ENCODE assay signal across 1 mouse cellular context in the genomic region with DNA sequence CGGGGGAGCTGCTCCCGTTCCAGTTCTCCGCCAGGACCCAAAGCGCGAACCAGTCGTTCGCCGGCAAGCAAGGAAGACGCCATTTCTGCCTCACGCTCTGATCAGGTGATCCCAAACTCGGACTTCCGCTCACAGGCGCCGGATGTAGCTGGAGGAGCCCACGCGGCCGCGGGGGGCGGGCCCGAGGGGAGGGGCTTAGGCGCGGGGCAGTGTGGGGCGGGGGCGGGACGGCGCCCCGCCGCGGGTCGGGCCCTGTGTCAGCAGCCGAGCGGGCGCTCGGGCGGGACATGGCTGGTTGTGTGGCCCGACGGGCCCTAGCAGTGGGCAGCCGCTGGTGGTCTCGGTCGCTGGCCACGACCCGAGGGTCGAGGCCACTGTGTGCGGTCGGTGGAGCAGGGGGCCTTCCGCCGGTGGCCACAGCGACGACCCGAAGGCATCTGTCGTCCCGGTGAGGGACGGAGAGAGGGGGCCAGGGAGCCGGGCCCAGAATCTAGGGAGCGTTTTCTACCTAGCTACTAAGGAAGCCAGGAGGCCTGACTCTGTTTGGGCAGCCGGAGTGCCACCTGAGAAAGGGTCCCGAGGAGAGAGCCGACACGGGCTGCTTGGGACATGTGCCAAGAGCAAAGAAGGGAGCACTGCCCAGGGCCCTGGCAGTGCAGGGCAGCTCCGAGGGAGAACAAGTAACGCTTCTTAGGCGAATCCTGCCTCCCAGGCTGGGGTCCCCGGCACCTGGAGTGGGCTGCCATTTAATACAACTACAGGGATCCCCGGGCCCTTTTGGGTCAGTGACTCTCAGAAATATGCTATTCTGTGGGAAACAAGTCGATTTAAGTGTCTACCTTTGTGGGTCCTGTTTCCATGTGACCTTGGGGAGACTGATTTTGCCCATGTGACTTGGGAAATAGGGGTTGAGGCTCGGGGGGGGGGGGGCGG.
TF ChIP-seq lines count a peak whose summit lies in the region.

Tmem199 (minus strand) TSS at position 148 of the 933 bp plus-strand sequence.
Poldip2 (plus strand) TSS at position 169 of the 933 bp plus-strand sequence.

TF ChIP-seq in C2C12, 6 proteins besides CTCF, POLR2A, EP300 and RAD21 (continued from another document):
- TF ChIP-seq USF1 (IDR thresholded peaks at IDR 0.05; ENCODE audit: low read depth), result peak; percentile 87
TF ChIP-seq in C2C12: peak in this region for 2.
